Mouse (Mus musculus): Measurements from ENCODE around the gene Gm45140.

The Gm45140 gene

GRCm38 (mm10) chr6:87740496-87740895 lies 95.1 kb downstream of the Gm45140 start:
- no peak for DNase-seq (ENCODE audit: low spot score)

- DNase-seq (ENCODE audit: low spot score) = no peak
Measured at GRCm38 (mm10) chr6:87739898-87740297, 95.7 kb downstream of the Gm45140 start.

Measured in T-cell, adult 2 months (primary cell).